Mouse (Mus musculus): Measurements from ENCODE around the gene Foxk1.

Foxk1 gene

DNA sequence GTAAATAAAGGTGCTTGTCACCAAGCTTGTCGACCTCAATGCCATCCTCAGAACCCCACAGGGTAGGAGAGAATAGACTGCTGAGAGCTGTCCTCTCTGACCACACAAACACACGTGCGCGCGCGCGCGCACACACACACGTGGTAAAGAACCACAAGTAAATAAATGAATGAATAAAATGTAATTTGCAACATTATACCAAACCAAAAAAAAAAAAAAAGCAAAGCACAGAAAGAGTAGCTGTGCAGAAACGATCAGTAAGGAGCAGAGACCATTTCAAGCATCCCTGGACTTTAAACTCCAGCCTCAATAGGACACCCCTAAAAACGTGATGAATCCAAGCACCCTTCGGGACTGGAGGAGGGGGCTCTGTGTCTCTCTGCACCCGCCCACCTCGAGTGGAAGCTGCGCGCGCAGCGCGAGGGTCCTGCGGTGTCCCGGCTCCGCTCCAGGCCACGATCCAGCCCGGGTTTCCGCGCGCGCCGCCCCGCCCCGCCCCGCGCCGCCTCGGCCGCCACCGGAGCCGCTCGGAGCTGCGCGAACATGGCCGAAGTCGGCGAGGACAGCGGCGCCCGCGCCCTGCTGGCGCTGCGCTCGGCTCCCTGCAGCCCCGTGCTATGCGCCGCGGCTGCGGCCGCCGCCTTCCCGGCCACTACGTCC, at the start of gene Foxk1:
Gene Foxk1 (plus strand): TSS at position 517 of the 660 bp plus-strand sequence.
- DNase-seq (ENCODE audit: low spot score): peak; percentile 91

DNA sequence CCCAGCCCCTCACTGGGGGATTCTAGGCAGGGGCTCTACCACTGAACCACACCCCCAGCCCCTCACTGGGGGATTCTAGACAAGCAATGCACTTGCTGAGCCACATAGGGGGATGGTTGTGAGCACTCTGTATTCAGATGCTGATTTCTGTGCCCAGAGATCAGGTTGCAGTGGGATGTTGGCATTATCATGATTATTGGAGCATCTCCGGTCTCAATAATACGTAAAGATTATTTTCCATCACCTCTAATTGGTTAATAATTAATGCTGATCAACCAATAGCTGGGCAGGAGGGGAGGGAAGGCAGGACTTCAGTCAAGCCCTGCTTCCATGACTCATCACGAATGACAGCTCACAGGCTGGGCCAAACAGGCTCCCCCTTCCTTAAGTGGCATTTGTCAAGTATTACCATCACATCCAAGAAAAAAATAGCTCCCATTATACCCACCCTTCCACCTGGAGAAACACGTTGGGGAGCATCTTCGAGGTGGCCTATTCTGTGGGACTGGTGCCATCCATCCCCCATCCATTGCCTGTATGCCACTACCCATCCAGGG, 48.9 kb upstream of the Foxk1 start:
- no peak for DNase-seq (ENCODE audit: low spot score)

DNA sequence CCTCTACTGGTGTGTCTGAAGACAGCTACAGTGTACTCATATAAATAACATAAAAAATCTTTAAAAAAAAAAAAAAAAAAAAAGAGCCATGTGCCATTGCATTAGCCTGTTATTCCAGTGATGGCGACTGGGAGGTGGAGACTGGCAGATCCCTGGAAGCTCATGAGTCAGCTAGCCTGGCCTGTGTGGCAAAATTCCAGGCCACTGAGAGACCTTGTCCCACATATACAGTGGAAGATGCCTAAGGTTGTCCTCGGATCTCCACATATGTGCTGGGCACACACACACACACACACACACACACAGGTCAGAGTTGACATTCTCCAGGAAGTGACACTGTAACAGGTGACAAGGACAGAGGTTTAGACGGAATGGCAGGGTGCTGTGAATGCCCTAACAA, 46.2 kb upstream of the Foxk1 start:
- DNase-seq (ENCODE audit: low spot score): no peak

DNA sequence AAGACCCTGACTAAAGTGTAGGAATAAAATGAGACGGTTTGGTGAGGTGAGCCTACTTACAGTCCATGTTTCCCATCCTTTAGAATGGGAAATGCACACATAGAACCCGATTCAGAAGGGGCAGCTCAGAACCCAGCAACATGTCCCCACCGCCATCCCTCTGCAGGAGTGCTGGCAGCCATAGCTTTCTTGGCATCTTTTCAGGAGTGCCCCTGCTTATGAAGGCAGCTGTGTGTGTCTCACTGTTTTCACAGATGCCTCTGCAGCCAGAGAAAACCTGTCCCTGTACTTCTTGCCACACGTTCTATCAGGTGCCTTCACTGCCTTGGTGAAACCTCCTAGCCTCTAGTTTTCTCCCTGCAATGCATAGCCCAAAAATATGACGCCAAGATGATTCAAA, 40.1 kb upstream of the Foxk1 start:
- no peak for DNase-seq (ENCODE audit: low spot score)

DNA sequence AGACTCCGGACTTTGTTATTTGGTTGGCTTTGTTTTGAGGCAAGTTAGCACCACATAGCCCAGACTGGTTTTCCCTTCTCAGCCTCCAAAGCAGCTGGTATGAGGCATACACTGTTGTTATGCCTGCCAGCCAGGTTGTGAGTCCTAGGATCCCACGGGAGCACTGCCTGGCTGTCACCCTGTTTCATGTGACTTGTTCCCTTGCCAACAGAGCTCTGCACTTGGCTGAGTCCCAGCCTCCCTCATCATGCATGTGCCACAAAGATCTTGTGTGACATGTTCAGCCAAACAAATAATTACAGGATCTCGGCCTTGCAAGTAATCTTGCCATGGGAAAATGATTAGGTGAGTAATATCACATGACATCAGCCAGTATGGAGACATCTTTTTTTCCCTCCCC, 38.4 kb upstream of the Foxk1 start:
- DNase-seq (ENCODE audit: low spot score): no peak

DNA sequence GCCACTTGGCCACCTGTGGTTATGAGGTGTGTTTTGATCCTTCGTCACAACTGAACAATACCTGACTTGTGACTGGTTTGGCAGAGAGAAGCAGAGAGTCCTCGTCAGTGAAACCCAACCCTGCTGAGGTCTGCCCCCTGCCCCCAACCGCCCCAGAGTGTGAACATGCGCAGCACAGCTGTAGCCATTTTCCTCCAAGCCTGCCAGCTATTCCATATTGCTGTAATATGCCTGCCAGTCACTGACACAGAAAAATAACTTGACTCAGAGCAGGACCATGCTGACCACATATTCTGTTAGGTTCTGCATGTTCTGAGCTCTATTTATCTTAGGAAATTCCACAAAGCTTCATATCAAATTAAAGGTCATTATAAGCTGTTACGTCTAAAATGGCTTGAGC, 37.2 kb upstream of the Foxk1 start:
- DNase-seq (ENCODE audit: low spot score): no peak

DNA sequence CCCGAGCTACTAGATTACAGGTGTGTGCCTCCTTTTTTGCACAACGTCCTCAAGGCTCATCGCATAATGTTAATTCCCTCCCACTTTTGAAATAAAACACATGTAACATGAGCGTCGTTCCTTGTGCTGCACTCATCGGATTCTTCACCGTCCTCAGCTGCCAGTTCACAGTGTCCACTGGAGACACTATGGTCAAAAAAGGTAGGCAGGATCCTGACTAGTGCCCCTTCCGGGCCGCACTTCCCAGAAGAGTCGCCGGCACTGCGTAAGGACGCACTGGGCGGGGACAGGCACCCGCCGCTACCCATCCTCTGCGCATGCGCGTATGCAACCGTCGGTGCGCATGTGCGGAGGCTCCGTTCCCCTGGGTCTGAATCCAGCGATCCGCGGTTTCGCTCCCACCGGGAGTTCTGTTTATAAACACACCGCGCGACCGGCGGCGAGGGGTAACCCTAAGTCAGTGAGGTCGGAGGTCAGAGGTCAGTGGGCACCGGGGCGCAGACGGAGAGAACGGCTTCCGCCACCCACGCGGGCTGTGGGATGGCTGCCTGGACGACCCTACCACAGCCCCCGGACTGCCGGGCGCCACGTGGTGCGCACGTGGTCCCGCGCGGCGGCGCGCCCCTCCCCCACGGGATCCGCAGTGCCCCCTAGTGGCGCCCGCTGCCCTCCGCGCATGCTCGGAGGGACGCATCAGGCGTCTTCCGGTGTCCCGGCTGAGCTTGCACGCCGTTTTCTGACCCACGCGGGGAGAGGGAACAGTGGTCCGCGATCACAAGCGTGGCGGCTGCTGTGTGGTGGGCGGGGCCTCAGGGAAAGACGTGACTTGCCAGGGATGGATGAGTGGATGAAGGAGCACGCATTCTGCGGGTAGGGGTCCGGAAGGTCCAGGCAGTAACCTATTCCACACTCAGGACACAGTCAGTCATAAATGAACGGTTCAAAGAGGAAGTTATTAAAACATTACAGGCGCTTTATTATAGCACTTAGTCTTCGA, 33.9 kb upstream of the Foxk1 start:
- peak; percentile 96 for DNase-seq (ENCODE audit: low spot score)

DNA sequence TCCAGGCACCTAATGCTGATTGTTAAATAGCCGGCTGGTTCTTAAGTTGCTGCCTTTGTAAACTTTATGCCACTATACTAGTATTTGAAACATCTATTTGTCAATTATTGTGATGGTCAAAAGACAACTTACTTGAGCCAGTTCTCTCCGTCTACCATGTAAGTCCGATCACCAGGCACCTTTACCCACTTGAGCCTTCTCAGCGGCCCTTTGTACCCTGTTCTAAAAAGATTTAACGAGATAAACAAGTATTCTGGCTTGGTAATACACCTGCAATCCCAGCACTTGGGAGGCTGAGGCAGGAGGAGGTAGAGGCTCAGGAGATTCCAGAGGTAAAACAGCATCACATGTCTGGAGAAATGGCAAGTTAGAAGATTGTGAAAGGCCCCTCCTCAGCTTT, 33.2 kb upstream of the Foxk1 start:
- no peak for DNase-seq (ENCODE audit: low spot score)

DNA sequence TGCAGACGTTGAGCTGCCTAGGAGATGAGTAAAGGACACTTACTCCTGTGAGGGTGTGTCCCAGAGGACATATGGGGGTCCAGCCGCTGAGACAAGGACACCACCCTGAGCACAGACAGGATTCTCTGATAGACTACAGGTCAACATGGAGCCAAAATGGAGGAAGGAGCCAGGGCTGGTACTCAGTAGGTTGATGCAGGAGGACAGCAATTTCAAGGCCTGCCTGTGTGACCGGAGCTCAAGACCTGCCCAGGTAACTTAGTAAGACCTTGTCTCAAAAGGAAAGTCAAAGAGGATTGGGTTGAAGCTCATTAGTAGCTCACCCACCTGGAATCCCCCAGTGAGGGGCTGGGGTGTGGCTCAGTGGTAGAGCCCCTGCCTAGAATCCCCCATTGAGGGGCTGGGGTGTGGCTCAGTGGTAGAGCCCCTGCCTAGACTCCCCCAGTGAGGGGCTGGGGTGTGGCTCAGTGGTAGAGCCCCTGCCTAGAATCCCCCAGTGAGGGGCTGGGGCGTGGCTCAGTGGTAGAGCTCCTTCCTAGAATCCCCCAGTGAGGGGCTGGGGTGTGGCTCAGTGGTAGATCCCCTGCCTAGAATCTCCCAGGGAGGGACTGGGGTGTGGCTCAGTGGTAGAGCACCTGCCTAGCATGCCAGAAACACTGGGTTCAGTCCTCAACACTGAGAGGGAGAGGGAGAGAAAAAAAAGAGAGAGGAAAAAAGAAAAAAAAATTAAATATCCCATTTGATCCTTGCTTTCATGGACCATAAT, 30.7 kb upstream of the Foxk1 start:
- no peak for DNase-seq (ENCODE audit: low spot score)

DNA sequence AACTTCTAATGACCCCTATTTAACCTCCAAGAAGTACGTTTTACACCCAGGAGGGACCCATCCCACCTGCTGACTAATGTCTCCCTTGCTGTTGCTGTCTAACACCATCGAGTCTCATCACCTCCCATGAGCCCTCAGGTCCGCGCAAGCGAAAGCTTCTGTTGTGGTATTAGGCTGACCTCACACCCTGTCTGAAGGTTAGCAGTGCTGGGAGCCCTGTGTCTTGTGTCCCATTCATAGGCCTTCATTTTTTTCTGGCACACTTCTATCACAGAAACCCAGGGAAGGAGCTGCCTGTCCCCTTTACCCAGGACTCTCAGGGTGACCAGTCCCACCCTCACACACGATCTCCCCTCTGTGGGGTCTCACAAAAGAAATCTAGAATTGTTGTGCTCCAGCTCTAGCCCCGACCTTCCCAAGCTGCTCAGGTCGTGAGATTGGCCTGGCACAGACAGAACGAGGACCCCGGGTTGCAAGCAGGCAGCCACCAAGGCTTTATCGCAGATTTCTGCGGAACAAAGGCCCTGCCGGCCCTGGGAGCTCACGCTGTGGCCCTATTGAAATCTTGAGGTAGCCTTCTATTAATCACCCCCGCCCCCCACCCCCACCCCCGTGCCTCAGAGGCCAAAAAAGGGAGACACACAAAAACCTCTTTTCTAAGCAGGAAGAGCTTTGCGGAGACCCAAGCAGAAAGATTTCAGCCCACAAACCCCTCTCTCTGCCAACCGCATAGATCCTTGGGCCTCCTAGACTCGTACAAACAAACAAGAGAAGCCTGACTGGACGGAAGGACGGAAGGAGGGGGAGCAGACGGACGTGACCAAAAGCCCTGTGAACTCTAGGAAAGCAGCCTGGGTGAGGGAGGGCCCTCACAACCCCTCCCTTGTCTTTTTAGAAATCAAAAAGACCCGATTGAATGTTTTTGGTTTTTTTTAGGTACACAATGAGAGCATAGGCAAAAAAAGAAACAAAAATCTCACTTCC, 29.8 kb upstream of the Foxk1 start:
- peak; percentile 33 for DNase-seq (ENCODE audit: low spot score)

DNA sequence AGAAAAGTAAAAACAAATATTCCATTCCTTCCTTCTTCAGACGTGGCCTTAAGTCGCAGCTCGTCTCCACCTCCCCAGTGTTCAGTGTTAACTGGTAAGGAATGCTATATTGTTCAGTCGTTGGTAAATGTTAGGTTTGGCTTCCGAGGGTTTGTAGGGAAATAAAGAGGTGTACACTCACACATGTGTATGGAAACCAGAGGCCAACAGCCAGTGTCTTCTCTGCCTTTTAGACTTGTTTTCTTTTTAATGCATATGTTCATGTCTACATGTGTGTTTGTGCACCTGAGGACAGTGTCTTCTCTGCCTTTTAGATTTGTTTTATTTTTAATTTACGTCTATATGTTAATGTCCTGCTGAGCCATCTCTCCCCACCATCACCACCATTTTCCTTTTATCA, 29.1 kb upstream of the Foxk1 start:
- no peak for DNase-seq (ENCODE audit: low spot score)

DNA sequence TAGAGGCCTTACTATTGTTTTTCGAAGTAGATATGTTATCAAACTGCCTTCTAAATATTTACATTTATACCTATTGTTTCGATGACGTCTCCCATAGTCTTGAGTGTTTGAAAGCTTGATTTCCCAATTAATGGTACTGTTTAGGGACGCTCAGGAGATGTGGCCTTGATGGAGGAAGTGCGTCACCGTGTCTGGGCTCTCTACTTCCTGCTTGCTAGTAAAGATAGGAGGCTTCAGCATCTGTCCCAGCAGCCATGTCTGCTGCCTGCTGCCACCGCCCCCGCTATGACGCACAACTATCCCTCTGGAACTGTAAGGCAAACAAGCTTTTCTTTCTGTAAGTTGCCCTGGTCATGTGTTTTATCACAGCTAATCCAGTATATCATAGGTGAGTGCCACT, 27.0 kb upstream of the Foxk1 start:
- DNase-seq (ENCODE audit: low spot score): no peak

DNA sequence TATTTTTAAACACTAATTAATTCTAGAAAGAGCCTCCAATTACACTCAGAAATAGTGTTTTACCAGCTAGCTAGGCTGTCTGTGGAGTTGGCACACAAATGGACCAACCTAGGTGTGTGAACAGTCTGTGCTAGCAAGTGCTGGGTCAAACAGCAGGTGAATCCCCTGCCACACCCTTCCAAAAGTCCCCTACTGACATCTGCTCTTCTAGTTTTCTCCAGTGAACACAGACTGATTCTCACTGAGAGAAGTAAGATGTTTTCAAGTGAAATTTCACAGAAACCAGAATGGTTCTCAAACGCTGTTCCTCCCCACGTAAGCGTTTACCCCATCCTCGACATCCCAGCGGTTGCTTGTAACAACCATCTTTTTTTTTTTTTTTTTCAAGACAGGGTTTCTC, 25.7 kb upstream of the Foxk1 start:
- no peak for DNase-seq (ENCODE audit: low spot score)

DNA sequence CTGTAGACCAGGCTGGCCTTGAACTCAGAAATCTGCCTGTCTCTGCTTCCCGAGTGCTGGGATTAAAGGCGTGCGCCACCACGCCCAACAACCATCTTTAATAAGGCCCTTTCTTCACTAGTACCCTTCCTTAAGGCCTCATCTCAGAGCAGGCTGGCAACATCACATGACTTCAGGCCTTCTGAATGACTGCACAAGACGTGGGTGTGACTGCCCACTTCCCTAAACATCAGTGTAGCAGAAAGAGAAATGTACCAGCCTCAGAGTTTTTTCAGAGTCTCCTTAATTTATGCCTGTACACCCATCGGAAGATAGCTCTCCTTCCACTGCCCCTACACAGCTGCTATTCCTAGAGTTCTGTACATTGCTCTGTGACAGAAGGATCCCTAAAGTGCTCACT, 25.2 kb upstream of the Foxk1 start:
- DNase-seq (ENCODE audit: low spot score): no peak

DNA sequence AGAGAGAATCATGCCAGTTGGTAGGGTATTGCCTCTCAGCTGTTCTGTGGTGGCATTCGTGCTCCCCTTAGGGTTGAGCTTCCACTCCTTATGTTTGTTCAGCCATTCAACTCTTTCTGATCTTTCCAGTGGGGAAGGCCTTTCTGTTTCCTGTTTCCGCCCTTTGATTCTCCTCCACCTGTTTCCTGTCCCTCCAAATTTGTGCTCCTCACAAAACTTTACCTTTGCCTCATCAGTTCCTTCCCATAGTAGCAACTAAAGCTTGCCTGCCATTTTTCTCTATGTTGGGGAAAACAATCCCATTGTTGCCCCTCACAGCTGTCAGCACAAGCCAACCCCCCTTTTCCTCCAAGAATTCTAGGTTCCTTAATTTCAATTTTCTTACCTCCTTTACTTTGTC, 23.2 kb upstream of the Foxk1 start:
- no peak for DNase-seq (ENCODE audit: low spot score)

DNA sequence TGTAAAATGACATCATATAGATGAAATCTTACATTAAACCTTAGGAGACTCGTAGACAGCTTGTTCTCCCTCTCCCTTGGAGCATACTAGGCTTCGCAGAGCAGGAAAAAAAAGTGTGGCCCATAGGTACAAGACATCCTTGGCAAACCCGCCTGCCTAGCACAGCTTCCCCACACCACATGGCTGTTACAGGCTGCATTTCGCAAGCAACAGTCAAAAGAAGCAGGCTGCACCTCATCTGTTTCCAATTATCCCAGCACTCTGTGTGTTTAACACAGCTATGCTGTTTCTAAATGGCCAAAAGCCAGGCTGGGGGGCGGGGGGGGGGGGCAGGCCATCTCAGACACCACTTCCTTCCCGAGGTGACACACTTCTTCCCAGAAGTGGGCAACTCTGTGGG, 20.8 kb upstream of the Foxk1 start:
- no peak for DNase-seq (ENCODE audit: low spot score)

DNA sequence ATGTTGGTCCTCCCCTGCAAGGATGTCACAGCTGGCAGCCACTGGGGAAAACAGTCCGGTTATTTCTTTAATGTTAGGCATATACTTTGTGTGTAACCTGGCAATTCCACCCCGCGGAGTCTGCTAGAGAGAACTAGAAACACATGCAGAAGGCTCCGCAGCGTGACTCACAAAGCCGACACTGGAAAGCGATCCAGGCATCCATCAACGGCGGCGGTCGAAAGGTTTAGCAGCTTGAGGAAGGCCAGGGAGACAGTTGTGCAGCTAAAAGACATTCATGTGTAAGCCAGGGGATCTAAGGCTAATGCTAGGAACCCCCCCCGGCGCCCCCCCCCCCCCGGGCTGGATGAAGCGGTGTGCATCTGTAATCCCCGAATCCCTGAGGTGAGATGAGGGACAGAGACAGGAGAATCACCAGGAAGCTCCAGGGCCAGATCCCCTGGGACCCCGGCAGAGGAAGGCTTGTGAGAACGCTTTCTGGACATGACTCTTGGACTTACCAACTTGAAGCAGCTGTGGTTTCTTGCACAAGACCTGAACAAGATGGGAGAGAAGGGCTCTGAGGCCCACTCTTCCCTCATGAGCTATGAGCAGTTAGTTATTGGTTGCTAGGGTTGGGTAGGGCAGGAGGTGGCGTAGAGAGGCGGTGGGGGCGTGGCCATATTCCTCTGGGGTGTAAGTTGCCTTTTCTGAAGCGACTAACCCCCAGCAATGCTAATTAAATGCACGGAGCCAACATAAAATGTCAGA, 16.2 kb upstream of the Foxk1 start:
- DNase-seq (ENCODE audit: low spot score): no peak

DNA sequence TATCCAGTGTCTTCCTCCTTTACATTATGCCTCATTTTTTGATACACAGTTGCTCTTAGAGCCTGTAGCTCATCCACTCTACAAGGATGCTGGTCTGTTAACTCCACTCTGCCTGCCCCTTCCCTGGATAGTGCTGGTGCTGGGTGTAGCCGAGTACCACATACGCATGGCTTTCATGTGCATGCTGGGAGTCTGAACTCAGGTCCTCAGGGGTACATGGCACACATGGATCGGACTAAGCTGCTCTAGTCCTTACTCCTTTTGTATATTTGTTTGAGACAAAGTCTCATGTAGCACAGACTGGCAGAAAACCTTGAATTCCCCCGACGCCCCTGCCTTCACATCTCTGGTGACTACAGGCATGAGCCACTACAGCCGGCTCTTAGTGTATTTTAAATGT, 15.0 kb upstream of the Foxk1 start:
- no peak for DNase-seq (ENCODE audit: low spot score)

DNA sequence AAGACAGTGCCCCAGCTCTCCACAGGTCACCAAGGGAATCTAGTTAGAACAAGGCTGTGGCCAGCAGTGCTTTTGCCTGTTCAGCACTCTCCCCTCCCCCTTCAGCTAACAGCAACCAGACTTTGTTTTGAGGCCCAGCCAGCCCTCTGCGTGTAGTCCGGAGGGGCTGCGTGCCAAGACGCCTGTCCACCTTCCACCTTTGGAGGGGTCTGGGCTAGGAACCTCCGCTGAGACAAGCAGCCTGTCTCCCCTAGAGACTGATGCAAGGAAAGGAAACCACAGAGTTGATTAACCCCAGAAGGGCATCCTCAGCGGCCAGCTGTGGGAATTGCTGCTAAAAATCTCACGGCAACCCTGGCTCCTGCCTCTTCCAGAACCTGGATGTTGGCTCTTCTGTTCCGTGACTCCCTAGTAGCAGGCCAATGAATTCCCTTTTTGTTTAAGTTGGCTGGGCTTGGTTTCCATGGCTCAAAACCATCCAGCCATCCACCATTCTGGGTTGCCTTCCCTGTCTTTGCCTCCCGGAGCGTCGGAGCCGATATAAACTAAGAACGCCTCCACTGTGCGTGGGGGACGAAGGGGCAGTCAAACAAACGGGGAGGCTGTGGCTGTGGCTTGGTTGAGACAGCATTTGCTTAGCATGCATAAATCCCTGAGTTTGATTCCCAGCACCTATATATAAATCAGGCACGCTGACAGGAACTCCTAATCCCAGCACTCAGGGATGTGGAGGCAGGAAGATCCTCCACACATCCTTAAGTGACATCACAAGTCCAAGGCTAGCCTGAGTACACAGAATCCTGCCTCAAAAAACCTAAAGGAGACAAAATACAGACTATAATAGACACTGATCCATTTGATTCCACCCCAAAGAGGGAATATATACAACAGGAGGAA, 14.3 kb upstream of the Foxk1 start:
- no peak for DNase-seq (ENCODE audit: low spot score)
